Mouse (Mus musculus) bone marrow macrophage, adult 2 months (primary cell): Measurements from ENCODE around the gene Pnp2.

Experiments used
- CTCF ChIP-seq: IDR thresholded peaks from 2 replicates; pipeline ENCODE4 v1.5.1; 2012; ENCODE audit warnings: low read depth, mild to moderate bottlenecking, low read length, moderate library complexity
- POLR2A ChIP-seq: IDR thresholded peaks from 2 replicates; pipeline ENCODE4 v1.6.1; 2012; ENCODE audit warnings: mild to moderate bottlenecking, low read depth, low read length, borderline replicate concordance

- TF ChIP-seq POLR2A (no peak), CTCF (no peak)
Observed at GRCm38 (mm10) chr14:50997088-50997487, 41.3 kb downstream of the Pnp2 start.
